Mouse (Mus musculus): Measurements from ENCODE around the gene Rpl22l1. TPM values are rescaled to one million over a fixed set of nuclear protein-coding genes. Genes with fewer than 3 reads are reported as not detected.

The Rpl22l1 gene
- total and polyA plus RNA-seq, 3 experiments, result 370 to 1,765 (median 509) TPM

GRCm38 (mm10) chr3:28841886-28842649, 36.8 kb downstream of the Rpl22l1 start:
- H3K4me3 ChIP-seq (replicated peaks in 1 of 3; ENCODE audit: low read depth in 2 of 3, low read length in 2 of 3, poor library complexity in 1 of 3), result no peak overlapping the region
- no peaks in the 10 kb centered on the region for H3K27me3 ChIP-seq (replicated peaks)
- H3K9me3 ChIP-seq (replicated peaks; ENCODE audit: low read length), result no peaks in the 10 kb centered on the region
- H3K4me1 ChIP-seq (ENCODE audit: control insufficient read depth in 1 of 2, insufficient read depth in 2 of 2), result peaks cover 0 to 12% of the 10 kb centered on the region in 2 experiments; a peak in 2 of 4 replicates
- dilution Hi-C loops (cut with MboI; ENCODE audit: extremely low pct_ligation_motif_present, extremely low pct_unique_long_range_greater_than_20kb, low sequenced_read_pairs), result no loop called here
- H3K4me2 ChIP-seq (ENCODE audit: insufficient read depth, low read depth, poor library complexity, severe bottlenecking), result no peak overlapping the region
- H3K27ac ChIP-seq (ENCODE audit: insufficient read depth, low read depth), result no peak overlapping the region
- H3K9ac ChIP-seq (ENCODE audit: insufficient read depth, low read depth), result no peak overlapping the region
- H3K36me3 ChIP-seq (replicated peaks in 1 of 2; ENCODE audit: control insufficient read depth in 1 of 2, insufficient read depth in 1 of 2, low read length in 1 of 2), result no peaks in the 10 kb centered on the region
- H3K79me2 ChIP-seq (replicated peaks; ENCODE audit: control insufficient read depth, extremely low read depth, insufficient read depth, poor library complexity, severe bottlenecking), result no peaks in the 10 kb centered on the region
- TF ChIP-seq MXI1 (IDR thresholded peaks at IDR 0.05; ENCODE audit: low read depth, low read length) (no peak), JUND (conservative IDR thresholded peaks at IDR 0.05; ENCODE audit: low read depth, low read length) (no peak), CHD1 (IDR thresholded peaks at IDR 0.05; ENCODE audit: low read depth, low read length) (no peak), ZMIZ1 (IDR thresholded peaks at IDR 0.05; ENCODE audit: low read depth, low read length) (no peak), ZKSCAN1 (IDR thresholded peaks at IDR 0.05; ENCODE audit: borderline replicate concordance, low read depth, low read length) (no peak), TBP (conservative IDR thresholded peaks at IDR 0.05; ENCODE audit: low read depth, low read length) (no peak), SMC3 (IDR thresholded peaks at IDR 0.05; ENCODE audit: low read depth, low read length) (no peak), MAFK (IDR thresholded peaks at IDR 0.05; ENCODE audit: insufficient replicate concordance, low read length) (no peak), RCOR1 (conservative IDR thresholded peaks at IDR 0.05; ENCODE audit: low read depth, low read length) (no peak), ZC3H11A (IDR thresholded peaks at IDR 0.05; ENCODE audit: low read depth, low read length) (no peak), KAT2A (IDR thresholded peaks at IDR 0.05; ENCODE audit: insufficient replicate concordance, low read length) (no peak)
- no peak for DNase-seq (ENCODE audit: extremely low read depth)
- in situ Hi-C loops (cut with MboI; ENCODE audit: low pct_ligation_motif_present, low pct_unique_long_range_greater_than_20kb, low sequenced_read_pairs), result no loop called here

GRCm38 (mm10) chr3:28843231-28843630, 38.0 kb downstream of the Rpl22l1 start:
- no peaks in the 10 kb centered on the region for H3K36me3 ChIP-seq (replicated peaks in 1 of 2; ENCODE audit: control insufficient read depth in 1 of 2, insufficient read depth in 1 of 2, low read length in 1 of 2)
- H3K4me3 ChIP-seq (replicated peaks in 1 of 3; ENCODE audit: low read depth in 2 of 3, low read length in 2 of 3, poor library complexity in 1 of 3), result no peak overlapping the region
- dilution Hi-C loops (cut with MboI; ENCODE audit: extremely low pct_ligation_motif_present, extremely low pct_unique_long_range_greater_than_20kb, low sequenced_read_pairs) (no loop called here), in situ Hi-C loops (cut with MboI; ENCODE audit: low pct_ligation_motif_present, low pct_unique_long_range_greater_than_20kb, low sequenced_read_pairs) (no loop called here)
- no peaks in the 10 kb centered on the region for H3K27me3 ChIP-seq (replicated peaks)
- H3K9me3 ChIP-seq (replicated peaks; ENCODE audit: low read length), result no peaks in the 10 kb centered on the region
- DNase-seq (ENCODE audit: extremely low read depth), result no peak
- H3K4me2 ChIP-seq (ENCODE audit: insufficient read depth, low read depth, poor library complexity, severe bottlenecking), result no peak overlapping the region
- H3K79me2 ChIP-seq (replicated peaks; ENCODE audit: control insufficient read depth, extremely low read depth, insufficient read depth, poor library complexity, severe bottlenecking), result no peaks in the 10 kb centered on the region
- no peak overlapping the region for H3K9ac ChIP-seq (ENCODE audit: insufficient read depth, low read depth)
- peaks cover 0 to 12% of the 10 kb centered on the region in 2 experiments; a peak in 2 of 4 replicates for H3K4me1 ChIP-seq (ENCODE audit: control insufficient read depth in 1 of 2, insufficient read depth in 2 of 2)
- TF ChIP-seq NELFE (IDR thresholded peaks at IDR 0.05; ENCODE audit: low read depth, low read length) (no peak), MAZ (IDR thresholded peaks at IDR 0.05; ENCODE audit: low read depth, low read length) (no peak), MAFK (IDR thresholded peaks at IDR 0.05; ENCODE audit: insufficient replicate concordance, low read length) (no peak), RCOR1 (conservative IDR thresholded peaks at IDR 0.05; ENCODE audit: low read depth, low read length) (no peak), USF2 (conservative IDR thresholded peaks at IDR 0.05; ENCODE audit: low read depth, low read length) (no peak)
- H3K27ac ChIP-seq (ENCODE audit: insufficient read depth, low read depth), result no peak overlapping the region
